Mouse (Mus musculus) heart, postnatal 25 days (tissue): ENCODE data around the gene Snx8. TPM values are rescaled to one million over a fixed set of nuclear protein-coding genes. Genes with fewer than 3 reads are reported as not detected.

Experiments used
- DNase-seq: peaks from one replicate; pipeline ENCODE4 v3.0.0; 2022; ENCODE audit warnings: low spot score
- intact Hi-C: fragments of 180-260 bp; cut with DNase I; formaldehyde crosslinking; loops from one replicate; pipeline ENCODE4 v1.15.1; 2025
- microRNA-seq: library from miRNA; unstranded; fragments of <30 nt; microRNA quantifications from one replicate; pipeline ENCODE4 v1.2.0, GENCODE M21; 2022
- total RNA-seq, 2 experiments: library from RNA; stranded (reverse); gene quantifications; 2 replicates each; pipeline ENCODE4 v1.2.3; 2021

Snx8 gene
- total RNA-seq, 2 experiments from 2014 or later, result 12.5 to 14.0 TPM

DNA sequence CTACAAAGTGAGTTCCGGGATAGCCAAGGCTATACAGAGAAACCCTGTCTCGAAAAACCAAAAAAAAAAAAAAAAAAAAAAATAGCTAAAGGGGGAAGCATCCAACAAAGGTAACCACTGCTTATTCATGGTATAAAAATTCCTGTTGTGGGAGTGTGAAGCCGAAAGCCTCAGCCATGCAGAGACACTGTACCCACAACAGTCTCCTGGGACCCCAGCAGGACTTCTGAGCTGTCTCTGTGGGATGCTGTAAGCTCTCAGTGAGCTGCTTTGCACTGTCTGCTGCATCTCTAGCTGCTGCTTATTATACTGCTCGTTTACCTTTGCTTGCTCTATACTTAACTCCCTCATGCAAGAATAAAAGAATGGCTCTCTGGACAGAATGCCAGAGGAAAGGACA, 90.8 kb downstream of the Snx8 start:
- no peak for DNase-seq
- intact Hi-C loops, result no loop called here

DNA sequence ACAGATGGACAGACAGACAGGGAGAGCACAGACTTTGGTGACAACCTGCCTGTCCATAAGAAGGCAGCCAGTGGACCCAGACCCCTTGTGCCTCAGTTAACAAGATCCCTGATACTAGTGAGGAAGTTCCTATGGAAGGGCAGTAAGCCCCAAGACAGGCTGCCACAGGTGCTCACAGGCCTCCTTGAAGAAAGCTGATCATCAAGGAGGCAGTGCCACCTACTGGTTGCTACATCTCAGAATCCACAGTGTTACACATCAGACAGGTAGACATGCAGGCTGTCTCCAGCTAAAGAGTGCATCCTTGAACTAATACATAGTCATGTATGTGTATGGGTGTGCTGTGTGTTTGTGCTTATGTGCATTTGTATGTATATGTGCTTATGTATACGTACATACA, 96.9 kb downstream of the Snx8 start:
- no peak for DNase-seq
- intact Hi-C loops, result loop anchor here (1.0 to 5.0 kb wide), 3 partner anchors 95 to 454 kb away; partner anchors contain the start of gene Elfn1

Small RNA genes within 50 kb of the gene (microRNA-seq; reads per million reads assigned to microRNA genes)
- not detected for gene Mir7038

Other genes with a start within 250 kb of the Snx8 start
- gene Mad1l1, start 67.7 kb downstream of the Snx8 start, total RNA-seq, result 10 to 100 TPM; 10.0 to 11.0 TPM
- gene Nudt1, start 67.6 kb downstream of the Snx8 start, total RNA-seq, result 10 to 100 TPM in 1 of 2 experiments, 1 to 10 TPM in 1; 9.5 to 11.2 TPM
- gene Mrm2, start 57.4 kb downstream of the Snx8 start, total RNA-seq, result 10 to 100 TPM; 11.0 to 12.8 TPM
- gene Eif3b, start 30.1 kb upstream of the Snx8 start, total RNA-seq, result 10 to 100 TPM; 84.8 to 87.5 TPM
- gene Gm4869, start 56.4 kb upstream of the Snx8 start, total RNA-seq, result not detected
- gene Chst12, start 116.3 kb upstream of the Snx8 start, total RNA-seq, result 1 to 10 TPM; 6.1 to 6.9 TPM
- gene Grifin, start 175.8 kb upstream of the Snx8 start, total RNA-seq, result not detected
- 10 to 100 TPM in 1 of 2 experiments, 1 to 10 TPM in 1; 7.3 to 10.8 TPM for gene Lfng, start 218.1 kb upstream of the Snx8 start, total RNA-seq